In genomic region chr8:47962005-47962404, GRCm38 (mm10) we compare ENCODE assay signal across 9 mouse cellular contexts. TPM values are rescaled to one million over a fixed set of nuclear protein-coding genes. Genes with fewer than 3 reads are reported as not detected.
DNase-seq lines count a peak whose midpoint lies in the region; ATAC-seq and TF ChIP-seq lines count a peak whose summit lies in the region.
"Had no signal": no experiment of that assay in that cellular context is flagged by ENCODE, and none has a peak within 500 bp of the region (broad histone marks: within the 10 kb centered on the region; RNA-seq: fewer than 3 reads in every experiment).

No protein-coding gene starts in this region.

- 0 out of 2 replicates have a peak, but pooled peaks cover 2% of the 10 kb centered on the region for H3K36me3 ChIP-seq in limb, embryonic 10.5 days
- H3K36me3 ChIP-seq: midbrain, embryonic 12.5 days had no signal

- no peak overlapping the region for H3K4me3 ChIP-seq in lung, adult 2 months (replicated peaks; ENCODE audit: extremely low read depth, low read depth, low read length)
- H3K4me3 ChIP-seq in limb, embryonic 10.5 days: no peak overlapping the region
- H3K4me3 ChIP-seq: midbrain, embryonic 12.5 days had no signal

- H3K4me1 ChIP-seq in lung, adult 2 months (ENCODE audit: control insufficient read depth, insufficient read depth, low read length): peaks cover 5% of the 10 kb centered on the region
- peaks cover 7% of the 10 kb centered on the region; the same call in 1 of the 2 replicates for H3K4me1 ChIP-seq in limb, embryonic 10.5 days

- TF ChIP-seq CTCF in lung, adult 2 months (IDR thresholded peaks at IDR 0.05; ENCODE audit: insufficient read depth, low read length): no peak

- H3K27me3 ChIP-seq in limb, embryonic 10.5 days (ENCODE audit: low read depth, poor library complexity, severe bottlenecking): no peaks in the 10 kb centered on the region
- H3K27me3 ChIP-seq: midbrain, embryonic 12.5 days had no signal

- no peaks in the 10 kb centered on the region for H3K9me3 ChIP-seq in limb, embryonic 10.5 days (replicated peaks)
- H3K9me3 ChIP-seq: midbrain, embryonic 12.5 days had no signal

- peak; percentile 58 to 69 for DNase-seq in cerebellum, postnatal 10 days
- DNase-seq in left cerebral cortex, postnatal 14 days (ENCODE audit: low spot score in 2 of 2): peak; percentile 23 to 32
- DNase-seq in left cerebral cortex, adult 18-20 months (ENCODE audit: low spot score in 2 of 2): no peak
- peak; percentile 42 for DNase-seq in brain, adult 2 months (ENCODE audit: low read depth, low spot score)
- peak; percentile 55 for DNase-seq in lung, adult 2 months
- DNase-seq in limb, embryonic 10.5 days (ENCODE audit: low spot score): no peak
- no peak for DNase-seq in thymus, postnatal 14 days

- H3K27ac ChIP-seq in limb, embryonic 10.5 days: no peak overlapping the region
- H3K27ac ChIP-seq: midbrain, embryonic 12.5 days had no signal

- intact Hi-C loops in left cerebral cortex, postnatal 14 days (cut with DNase I): no loop called here

- no peak for ATAC-seq in cerebellum, adult (ENCODE audit: insufficient number of reproducible peaks, low FRiP score, low TSS enrichment)

- TF ChIP-seq POLR2A in lung, adult 2 months (IDR thresholded peaks at IDR 0.05; ENCODE audit: borderline replicate concordance, extremely low read depth, low read depth, low read length): no peak

- WGBS in lung, adult 2 months: 23% methylated on average over 6 of the region's 6 CpGs
- WGBS in limb, embryonic 10.5 days: 88% methylated on average over 6 of the region's 6 CpGs

RNA-seq across cellular contexts. Expression of gene Wwc2, which starts 28.7 kb away (rescaled TPM):
- 10 to 100 TPM; 27.5 to 27.8 TPM for total RNA-seq in left cerebral cortex, postnatal 14 days (2021)
- 10 to 100 TPM; 22.4 to 22.8 TPM for total RNA-seq in left cerebral cortex, adult 18-20 months (2021)
- polyA plus RNA-seq in lung, adult 2 months (2012; rRNA removed): 24.7 and 25.5 TPM in 2 replicates
- 9.7 and 11.7 TPM in 2 replicates for polyA plus RNA-seq in limb, embryonic 10.5 days (2016; fragmentation: Nextera tagmentation; extraction: Ambion mirVana)

Comparison
In these comparisons a context has a peak if more than half of its experiments do, and no peak if none do; other contexts are left out.
1. DNase-seq: peak in cerebellum, postnatal 10 days (2 of 2), left cerebral cortex, postnatal 14 days (2 of 2), brain, adult 2 months (single experiment) and lung, adult 2 months (single experiment); none in left cerebral cortex, adult 18-20 months (0 of 2), limb, embryonic 10.5 days (single experiment) and thymus, postnatal 14 days (single experiment).